Mouse (Mus musculus) neural tube, embryonic 14.5 days (tissue): Measurements from ENCODE around the gene Zfp692. TPM values are rescaled to one million over a fixed set of nuclear protein-coding genes. Genes with fewer than 3 reads are reported as not detected.
"Not testable (repeated sequence)": the region's sequence is repeated elsewhere in the genome, so short reads cannot be mapped to it uniquely, and the experiment has no call there.

Experiments used
- ATAC-seq: fragments of 200-750 bp; cut with Nextera tagmentation; 2 replicates; pipeline ENCODE4 v1.8.0; 2017; ENCODE audit warnings: low read depth, mild to moderate bottlenecking, moderate TSS enrichment, moderate library complexity
- H3K27ac ChIP-seq: fragments of 300-500 bp; sonication (generic); 2 replicates; pipeline ENCODE4 v1.5.1; 2014; ENCODE audit warnings: low read depth, mild to moderate bottlenecking, control low read depth, low read length, moderate library complexity, mixed read lengths
- H3K27me3 ChIP-seq: fragments of 300-500 bp; sonication (generic); 2 replicates; pipeline ENCODE4 v1.6.1; 2014; ENCODE audit warnings: low read length; ENCODE audit not compliant: control insufficient read depth, insufficient read depth
- H3K36me3 ChIP-seq: fragments of 300-500 bp; sonication (generic); 2 replicates; pipeline ENCODE4 v1.6.1; 2014; ENCODE audit warnings: low read length, mixed read lengths; ENCODE audit not compliant: control insufficient read depth, insufficient read depth
- H3K4me1 ChIP-seq: fragments of 300-500 bp; sonication (generic); 2 replicates; pipeline ENCODE4 v1.6.1; 2014; ENCODE audit warnings: low read length; ENCODE audit not compliant: control insufficient read depth, insufficient read depth
- H3K4me2 ChIP-seq: fragments of 300-500 bp; sonication (generic); 2 replicates; pipeline ENCODE4 v1.6.1; 2014; ENCODE audit warnings: mild to moderate bottlenecking, low read depth, low read length, control low read depth
- H3K4me3 ChIP-seq: fragments of 300-500 bp; sonication (generic); 2 replicates; pipeline ENCODE4 v1.5.1; 2014; ENCODE audit warnings: low read depth, low read length, control low read depth, mixed read lengths
- H3K9ac ChIP-seq: fragments of 300-500 bp; sonication (generic); replicated peaks from 2 replicates; pipeline ENCODE4 v1.6.1; 2014; ENCODE audit warnings: low read depth, mild to moderate bottlenecking, control low read depth, low read length, mixed read lengths
- H3K9me3 ChIP-seq: fragments of 300-500 bp; sonication (generic); 2 replicates; pipeline ENCODE4 v1.6.1; 2016; ENCODE audit warnings: low read length; ENCODE audit not compliant: control insufficient read depth
- WGBS: fragments of 180-500 bp; shearing (Covaris S2); extraction: QIAGEN DNeasy Blood & Tissue Kit; methylation state at CpG from one replicate; pipeline ENCODE4 v1.1.7; 2014; 5-methylcytosine and 5-hydroxymethylcytosine counted together
- polyA plus RNA-seq: library from polyadenylated mRNA; unstranded; fragments of >200 nt; fragmentation: Nextera tagmentation; extraction: Ambion mirVana; gene quantifications from 2 replicates; pipeline ENCODE4 v1.2.1, GENCODE M21; 2014

Gene Zfp692
- polyA plus RNA-seq, 1 experiment from 2014 or later = 22.0 TPM

DNA sequence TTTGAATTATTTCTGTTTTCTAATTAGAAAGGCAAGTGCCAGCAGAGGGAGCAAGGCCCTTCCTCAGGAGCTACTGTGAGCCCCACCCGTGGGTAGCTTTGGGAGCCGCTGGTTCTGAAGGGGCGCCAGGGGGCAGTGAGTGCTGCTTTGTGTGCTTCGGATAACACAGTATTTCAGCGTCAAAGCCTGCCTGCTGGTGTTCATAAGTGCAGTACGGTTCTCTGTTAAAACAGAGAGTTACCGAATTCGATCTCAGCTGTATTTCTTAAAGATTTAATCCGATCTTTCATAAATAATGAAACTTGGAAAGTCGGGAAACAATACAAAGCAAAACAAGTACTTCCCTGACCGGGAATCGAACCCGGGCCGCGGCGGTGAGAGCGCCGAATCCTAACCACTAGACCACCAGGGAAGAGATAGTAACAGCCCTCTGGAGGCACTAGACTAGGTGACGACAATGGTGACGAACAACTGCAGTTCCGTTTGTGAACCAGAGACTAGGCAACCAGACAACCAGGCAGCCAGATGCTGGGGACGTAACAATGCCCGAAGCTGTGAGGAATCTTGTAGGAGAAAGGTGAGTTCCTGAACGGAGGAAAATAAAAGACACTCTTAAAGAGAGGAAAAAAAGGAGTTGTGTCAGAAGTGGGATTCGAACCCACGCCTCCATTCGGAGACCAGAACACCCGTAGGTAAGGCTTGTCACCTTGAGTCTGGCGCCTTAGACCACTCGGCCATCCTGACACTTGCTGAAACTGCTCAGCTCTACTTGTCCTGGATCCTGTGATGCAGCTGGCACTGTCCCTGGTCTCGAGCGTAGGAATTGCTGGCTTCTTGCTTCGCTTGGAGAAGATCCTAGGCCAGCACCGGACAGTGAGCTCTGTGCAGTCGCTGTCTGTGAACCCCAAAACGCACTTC is 4.8 kb upstream of the Zfp692 start:
- under 1% methylated on average over 36 of the region's 36 CpGs for WGBS
- ATAC-seq = peak; percentile 92
- Histone ChIP-seq H3K4me2 (peak overlapping the region; percentile 66), H3K9ac (peak overlapping the region; percentile 54), H3K36me3 (no peaks in the 10 kb centered on the region), H3K27ac (peak overlapping the region; percentile 83), H3K9me3 (no peaks in the 10 kb centered on the region), H3K27me3 (no peaks in the 10 kb centered on the region), H3K4me1 (0 out of 2 replicates have a peak, but pooled peaks cover 7% of the 10 kb centered on the region), H3K4me3 (peak overlapping the region; percentile 58)

GRCm38 (mm10) chr11:58302774-58303445 is 4.0 kb upstream of the Zfp692 start:
- H3K9ac ChIP-seq = peak overlapping the region; percentile 54
- no peaks in the 10 kb centered on the region for H3K27me3 ChIP-seq
- no peak; the same call in 1 of the 2 replicates for ATAC-seq
- H3K36me3 ChIP-seq = no peaks in the 10 kb centered on the region
- peaks cover 14% of the 10 kb centered on the region for H3K4me1 ChIP-seq
- peak overlapping the region; percentile 58 for H3K4me3 ChIP-seq
- peak overlapping the region; percentile 66 for H3K4me2 ChIP-seq
- 1% methylated on average over 26 of the region's 26 CpGs for WGBS
- H3K9me3 ChIP-seq = no peaks in the 10 kb centered on the region
- H3K27ac ChIP-seq = peak overlapping the region; percentile 83

DNA sequence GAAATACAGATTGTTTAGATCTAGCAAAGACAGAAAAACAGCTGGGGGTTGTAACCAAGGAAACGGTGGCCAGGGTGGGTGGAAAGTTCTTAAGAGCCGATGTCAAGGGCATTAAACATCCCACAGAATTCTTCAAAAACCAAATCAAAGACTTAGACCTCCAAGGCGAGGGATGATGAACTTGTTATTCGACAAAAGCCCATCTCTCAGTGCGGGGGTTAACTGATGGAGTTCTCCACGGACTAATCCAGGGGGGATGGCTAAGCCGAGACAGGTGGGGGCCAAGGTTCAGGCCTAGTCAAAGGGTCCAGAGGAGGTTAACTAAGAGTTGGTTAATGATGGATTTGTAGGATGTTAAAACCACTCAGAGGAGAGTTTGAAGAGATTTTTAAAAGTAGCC is 3.3 kb upstream of the Zfp692 start:
- ATAC-seq = no peak
- no peaks in the 10 kb centered on the region for H3K36me3 ChIP-seq
- H3K4me1 ChIP-seq = peaks cover 16% of the 10 kb centered on the region
- peak overlapping the region; percentile 66 for H3K4me2 ChIP-seq
- no peaks in the 10 kb centered on the region for H3K27me3 ChIP-seq
- H3K9ac ChIP-seq = no peak overlapping the region
- WGBS = 17% methylated on average over 7 of the region's 7 CpGs
- peak overlapping the region; percentile 13; the same call in 1 of the 2 replicates for H3K4me3 ChIP-seq
- no peak overlapping the region for H3K27ac ChIP-seq
- H3K9me3 ChIP-seq = no peaks in the 10 kb centered on the region

DNA sequence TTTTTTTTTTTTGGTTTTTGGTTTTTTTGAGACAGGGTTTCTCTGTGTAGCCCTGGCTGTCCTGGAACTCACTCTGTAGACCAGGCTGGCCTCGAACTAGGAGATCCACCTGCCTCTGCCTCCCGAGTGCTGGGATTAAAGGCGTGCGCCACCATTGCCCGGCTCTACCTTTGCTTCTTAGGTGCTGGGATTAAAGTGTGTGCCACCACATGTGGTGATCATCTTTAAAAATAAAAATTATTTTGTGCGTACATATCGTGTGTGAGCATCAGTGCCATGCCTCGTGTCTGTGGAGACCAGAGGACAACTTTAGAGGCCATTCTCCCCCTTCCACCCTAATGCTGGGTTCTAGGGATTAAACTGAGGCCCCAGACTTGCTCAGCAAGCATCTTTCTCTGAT is 1.6 kb upstream of the Zfp692 start:
- not testable (repeated sequence) for ATAC-seq, H3K9ac ChIP-seq, H3K36me3 ChIP-seq, H3K9me3 ChIP-seq, H3K4me2 ChIP-seq, H3K27me3 ChIP-seq, H3K4me3 ChIP-seq, H3K27ac ChIP-seq
- 92% methylated on average over 8 of the region's 8 CpGs for WGBS
- H3K4me1 ChIP-seq = peaks cover 16% of the 10 kb centered on the region

DNA sequence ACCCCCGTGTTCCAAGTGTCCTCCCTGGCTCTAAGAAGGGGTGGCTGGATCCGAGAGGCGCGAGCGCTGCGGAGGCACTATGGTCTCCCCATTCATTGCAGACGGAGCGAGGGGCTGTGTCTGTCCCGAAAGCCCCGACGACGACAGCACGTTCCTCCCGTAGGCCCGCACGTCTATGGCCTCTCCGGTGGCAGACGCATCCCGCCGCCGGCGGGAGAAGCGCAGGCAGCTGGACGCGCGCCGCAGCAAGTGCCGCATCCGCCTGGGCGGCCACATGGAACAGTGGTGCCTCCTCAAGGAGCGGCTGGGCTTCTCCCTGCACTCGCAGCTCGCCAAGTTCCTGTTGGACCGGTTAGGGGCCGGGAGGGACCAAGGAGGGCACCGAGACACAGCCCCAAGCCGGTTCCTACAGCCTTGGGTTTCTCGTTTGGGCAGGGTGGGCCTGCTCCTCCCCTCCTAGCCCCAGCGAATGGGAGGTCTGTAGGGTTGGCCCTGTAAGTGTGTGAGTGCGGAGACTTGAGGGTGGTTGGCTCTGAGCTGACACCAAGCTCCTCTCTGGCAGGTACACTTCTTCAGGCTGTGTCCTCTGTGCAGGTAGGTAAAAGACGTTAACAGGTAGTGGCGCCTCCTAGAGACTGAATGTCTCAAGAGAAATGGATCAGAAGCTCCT is 677 bp downstream of the Zfp692 start:
- peaks cover 13% of the 10 kb centered on the region for H3K4me1 ChIP-seq
- H3K36me3 ChIP-seq = 0 out of 2 replicates have a peak, but pooled peaks cover 6% of the 10 kb centered on the region
- H3K4me2 ChIP-seq = peak overlapping the region; percentile 70
- H3K9me3 ChIP-seq = no peaks in the 10 kb centered on the region
- H3K4me3 ChIP-seq = peak overlapping the region; percentile 45
- no peaks in the 10 kb centered on the region for H3K27me3 ChIP-seq
- H3K9ac ChIP-seq = peak overlapping the region; percentile 60
- ATAC-seq = peak; percentile 32
- H3K27ac ChIP-seq = peak overlapping the region; percentile 66
- under 1% methylated on average over 42 of the region's 42 CpGs for WGBS

- H3K36me3 ChIP-seq = 0 out of 2 replicates have a peak, but pooled peaks cover 6% of the 10 kb centered on the region
- 96% methylated on average over 9 of the region's 9 CpGs for WGBS
- no peak overlapping the region for H3K9ac ChIP-seq
- H3K27me3 ChIP-seq = no peaks in the 10 kb centered on the region
- H3K4me3 ChIP-seq = no peak overlapping the region
- no peak overlapping the region for H3K4me2 ChIP-seq
- H3K27ac ChIP-seq = no peak overlapping the region
- no peak for ATAC-seq
- H3K4me1 ChIP-seq = peaks cover 10% of the 10 kb centered on the region
- no peaks in the 10 kb centered on the region for H3K9me3 ChIP-seq
Measured at GRCm38 (mm10) chr11:58308661-58309060, 1.8 kb downstream of the Zfp692 start.

- Histone ChIP-seq H3K27me3 (no peaks in the 10 kb centered on the region), H3K4me2 (no peak overlapping the region), H3K27ac (no peak overlapping the region), H3K9ac (no peak overlapping the region), H3K36me3 (peaks cover 12% of the 10 kb centered on the region), H3K9me3 (no peaks in the 10 kb centered on the region), H3K4me3 (no peak overlapping the region), H3K4me1 (no peaks in the 10 kb centered on the region)
- ATAC-seq = no peak
- 64% methylated on average over 6 of the region's 6 CpGs for WGBS
Measured at GRCm38 (mm10) chr11:58314069-58314468, 7.2 kb downstream of the Zfp692 start.

- H3K36me3 ChIP-seq = peaks cover 17% of the 10 kb centered on the region
- H3K4me1 ChIP-seq = no peaks in the 10 kb centered on the region
- no peak overlapping the region for H3K4me2 ChIP-seq
- ATAC-seq = no peak
- 95% methylated on average over 5 of the region's 5 CpGs for WGBS
- H3K27me3 ChIP-seq = no peaks in the 10 kb centered on the region
- H3K9me3 ChIP-seq = no peaks in the 10 kb centered on the region
- H3K9ac ChIP-seq = no peak overlapping the region
- no peak overlapping the region for H3K27ac ChIP-seq
- no peak overlapping the region for H3K4me3 ChIP-seq
Measured at GRCm38 (mm10) chr11:58315536-58316168, 8.8 kb downstream of the Zfp692 start.
